Mouse (Mus musculus): ENCODE data around the gene Pcdh17.

DNA sequence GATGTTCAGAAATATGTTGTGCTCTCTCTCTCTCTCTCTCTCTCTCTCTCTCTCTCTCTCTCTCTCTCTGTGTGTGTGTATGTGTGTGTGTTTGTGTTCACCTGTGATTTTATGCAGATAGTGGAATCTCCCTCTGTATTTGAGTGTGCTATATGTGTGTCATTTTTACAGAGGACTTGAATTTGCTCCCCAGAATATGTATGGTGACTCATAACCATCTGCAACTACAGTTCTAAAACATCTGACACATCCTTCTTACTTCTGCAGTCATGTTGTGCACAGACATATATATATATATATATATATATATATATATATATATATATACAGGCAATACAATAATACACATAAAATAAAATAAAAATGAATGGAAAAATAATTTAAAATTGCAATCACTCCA lies 127.7 kb downstream of the Pcdh17 start:
- no peak for TF ChIP-seq POLR2A (IDR thresholded peaks at IDR 0.05; ENCODE audit: low read depth, low read length)
- TF ChIP-seq CTCF (IDR thresholded peaks at IDR 0.05; ENCODE audit: extremely low read depth, insufficient read depth, insufficient read length, insufficient replicate concordance) = no peak
